Mouse (Mus musculus) right cerebral cortex, postnatal 10 days (tissue): ENCODE measurements at regions not wholly inside any gene's neighbourhood (a gene's known extent, or its start where the extent isn't known, plus 50 kb on each side); places are given as distances from the start of the nearest gene placed in this dataset.

Source experiments
- DNase-seq, 2 experiments: peaks; one replicate each; pipeline ENCODE4 v3.0.0; 2021; ENCODE audit warnings: low spot score in 2 of 2

DNA sequence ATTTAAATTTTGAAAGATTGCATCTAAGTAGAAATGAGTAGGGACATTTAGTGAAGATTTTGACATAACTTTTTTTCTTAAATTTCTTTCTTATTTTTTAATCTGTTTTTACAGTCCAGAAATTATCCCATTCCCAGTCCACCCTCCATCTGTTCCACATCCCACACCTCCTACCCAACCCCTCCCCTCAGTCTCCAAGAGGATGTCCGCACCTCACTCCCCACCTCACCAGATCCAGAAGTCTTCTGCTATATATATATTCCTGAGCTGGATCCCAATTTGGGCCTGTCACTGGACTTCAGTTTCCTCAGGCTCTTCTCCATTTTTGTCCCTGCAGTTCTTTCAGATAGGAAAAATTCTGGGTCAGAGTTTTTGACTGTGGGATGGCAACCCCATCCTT, 3879.6 kb upstream of the Gm7489 start:
- no peak for DNase-seq

DNA sequence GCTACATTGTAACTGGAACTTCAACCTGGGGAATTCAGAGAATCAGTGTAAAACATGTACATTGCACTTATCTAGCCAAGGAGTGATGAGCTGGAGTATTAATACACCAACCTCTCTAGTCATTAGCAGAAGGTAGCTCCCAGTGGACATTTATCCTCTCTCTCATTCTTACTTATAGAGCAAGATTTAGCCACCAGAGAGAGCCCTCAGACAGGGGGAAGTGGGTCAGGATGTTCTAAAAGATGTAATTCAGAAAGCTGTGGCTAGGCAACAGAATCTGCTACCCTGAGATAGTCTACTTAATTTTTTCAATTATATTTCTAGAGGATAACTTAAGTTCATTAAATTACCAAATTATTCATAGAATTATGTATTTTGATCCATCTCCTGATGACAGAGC, 3838.1 kb upstream of the Gm7489 start:
- DNase-seq: no peak

DNA sequence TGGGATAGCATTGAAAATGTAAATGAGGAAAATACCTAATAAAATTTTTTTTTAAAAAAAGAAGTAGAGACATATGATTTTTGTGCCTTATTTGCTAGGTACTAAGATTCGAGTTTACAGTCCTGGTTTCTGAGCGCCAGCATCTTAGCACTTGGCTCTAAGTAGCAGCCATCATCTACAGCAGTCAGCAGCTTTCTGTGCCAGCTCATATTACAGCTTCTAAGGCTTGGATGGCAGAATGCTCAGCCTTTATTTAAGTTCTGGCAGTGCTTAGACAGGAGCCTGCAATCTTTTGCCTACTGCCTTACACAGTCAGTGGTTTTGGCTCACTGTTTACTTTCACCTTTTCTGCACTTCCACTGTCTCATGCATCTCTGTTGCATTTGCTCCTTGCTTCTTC, 3831.2 kb upstream of the Gm7489 start:
- peak; percentile 21 to 49 for DNase-seq

DNA sequence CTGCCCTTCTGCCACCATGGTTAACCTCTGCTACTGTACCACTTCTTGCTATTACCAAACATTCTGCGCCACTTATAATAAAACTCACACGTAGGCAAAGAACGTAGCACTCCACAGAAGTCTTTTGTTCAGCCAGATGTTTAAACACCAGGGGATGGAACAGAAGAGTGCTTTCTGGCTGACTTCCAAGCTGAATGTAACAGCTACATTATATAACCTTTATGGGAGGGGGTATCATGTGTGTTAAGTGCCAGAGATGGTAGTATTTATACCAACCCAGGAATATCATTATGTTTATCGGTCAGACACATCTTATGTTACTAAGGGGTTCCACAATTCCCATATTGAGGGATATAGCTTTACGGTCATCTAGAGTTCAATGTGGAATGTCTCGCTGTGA, 3830.8 kb upstream of the Gm7489 start:
- DNase-seq: no peak

DNA sequence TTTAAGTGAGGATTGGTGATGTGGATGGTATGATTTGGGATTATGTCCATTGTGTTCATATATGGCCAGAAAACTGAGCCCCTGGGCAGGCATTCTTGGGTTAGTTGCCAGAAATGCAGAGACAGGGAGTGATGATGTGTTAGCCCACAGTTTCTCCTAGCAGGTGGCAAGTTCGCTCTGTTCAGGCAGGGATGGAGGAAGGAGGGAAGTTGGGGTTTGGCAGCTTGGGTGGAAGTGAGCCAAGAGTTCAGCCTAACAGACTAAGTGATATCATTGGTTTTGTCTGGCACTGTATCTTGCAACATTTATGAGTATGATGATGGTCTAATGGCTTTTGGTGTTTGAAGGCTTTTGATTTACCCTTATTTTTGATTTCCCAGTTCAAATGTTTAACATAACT, 3806.5 kb upstream of the Gm7489 start:
- no peak for DNase-seq

DNA sequence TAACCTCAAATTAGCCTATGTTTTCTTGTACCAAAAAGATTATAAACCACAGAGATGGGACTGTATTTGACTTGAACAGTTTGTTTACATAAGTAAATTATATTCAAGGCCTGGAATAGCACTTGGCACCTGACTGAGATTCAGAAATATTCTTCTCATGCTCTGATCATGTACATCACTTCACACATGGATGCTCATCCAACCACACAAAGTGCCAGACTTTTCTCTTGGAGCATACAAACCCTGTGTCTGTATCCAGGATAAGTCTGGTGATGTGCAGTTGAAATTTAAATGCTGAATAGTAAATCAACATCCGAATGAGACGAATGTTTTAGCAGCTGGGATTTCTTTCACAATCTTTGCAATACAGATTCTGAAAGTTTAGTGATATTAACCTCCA, 3802.3 kb upstream of the Gm7489 start:
- peak in 1 of 2 experiments; percentile 39 for DNase-seq

DNA sequence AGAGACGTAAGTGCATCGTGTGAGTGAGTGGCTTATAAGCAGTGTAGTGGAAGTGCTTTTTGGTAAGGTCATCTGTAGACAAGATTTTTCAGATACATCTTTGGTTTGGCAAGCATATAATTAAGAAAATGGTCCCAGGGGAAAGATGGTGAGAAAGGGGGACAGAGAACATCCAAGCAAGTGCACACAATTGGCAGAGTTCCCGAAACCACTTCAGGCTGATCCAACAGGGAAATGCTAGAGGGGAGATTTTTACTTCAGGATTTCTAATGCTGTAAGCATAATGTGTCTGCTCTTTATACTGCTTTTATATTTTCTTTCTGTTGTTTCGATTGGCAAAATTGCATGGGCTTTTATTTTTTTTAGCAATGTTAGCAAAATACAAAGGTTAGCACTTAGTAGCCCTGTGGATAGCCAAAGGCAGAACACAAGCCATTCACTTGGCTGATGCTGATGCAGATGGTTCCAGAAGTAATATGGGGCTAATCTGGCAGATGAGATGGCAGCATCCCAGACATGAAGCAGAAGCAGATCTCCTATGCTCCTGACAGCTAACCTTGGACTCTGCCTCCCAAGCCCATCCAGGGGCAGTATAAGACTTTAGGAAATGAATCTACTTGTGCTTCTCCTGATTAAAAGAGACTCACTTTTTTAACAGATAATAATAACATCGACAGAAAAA, 3782.0 kb upstream of the Gm7489 start:
- DNase-seq: peak in 1 of 2 experiments; percentile 26

DNA sequence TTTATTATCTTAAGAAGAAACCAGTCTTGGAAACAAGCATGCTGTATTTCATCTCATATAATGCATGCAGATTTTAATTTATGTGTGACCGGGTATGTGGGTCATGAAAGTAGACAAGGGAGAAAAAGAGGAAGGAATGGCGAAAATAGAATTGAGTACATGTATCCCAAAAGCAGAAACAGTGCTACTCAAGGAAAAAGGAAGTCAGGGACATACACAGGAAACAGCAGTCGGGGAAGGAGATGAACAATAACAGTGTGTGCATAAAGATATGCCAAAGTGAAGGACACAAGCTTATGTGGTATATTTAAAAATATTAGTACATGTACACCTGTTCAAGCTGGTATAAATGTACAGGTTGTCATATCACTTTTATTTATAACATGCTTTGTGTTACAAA, 3775.8 kb upstream of the Gm7489 start:
- DNase-seq: no peak

DNA sequence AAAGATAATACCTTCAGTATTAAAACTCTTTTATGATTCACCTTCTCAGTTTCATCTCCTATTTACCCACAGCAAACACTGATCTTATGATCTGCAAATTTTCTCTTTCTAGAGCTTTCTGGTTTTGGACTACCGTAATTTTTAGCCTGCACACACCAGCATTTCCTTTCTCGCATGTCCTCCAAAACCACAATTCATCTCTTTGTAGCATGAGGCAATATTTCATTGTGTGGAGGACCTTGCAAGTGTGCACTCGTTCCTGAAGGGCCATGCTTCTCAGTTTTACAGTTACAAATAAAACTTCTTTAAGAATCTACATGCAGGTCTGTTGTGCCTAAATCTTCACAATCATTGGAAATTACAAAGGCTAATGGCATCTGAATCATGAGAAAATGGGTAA, 3730.8 kb upstream of the Gm7489 start:
- no peak for DNase-seq

DNA sequence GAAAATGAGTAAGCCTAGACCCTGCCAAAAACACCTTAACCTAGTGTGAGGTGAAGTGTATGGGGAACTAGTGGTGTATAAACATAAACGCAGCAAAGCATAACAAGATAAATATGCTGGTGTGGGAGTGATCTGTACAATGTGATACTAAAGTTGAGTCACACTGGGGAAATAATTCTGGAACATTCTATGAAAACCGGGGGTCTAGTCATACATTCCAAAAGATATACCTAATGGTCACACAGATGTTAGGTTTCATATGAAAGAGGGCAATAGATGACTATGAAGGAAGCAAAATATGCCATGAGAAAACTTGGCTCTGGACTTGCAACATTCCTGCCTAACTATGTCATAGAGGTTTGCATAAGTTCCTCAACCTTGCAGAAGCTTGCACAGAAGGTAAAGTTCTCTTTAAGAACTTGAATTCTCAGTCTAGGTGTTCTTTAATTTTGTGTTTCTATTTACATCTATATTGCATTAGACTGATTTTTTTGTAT, 3712.4 kb upstream of the Gm7489 start:
- DNase-seq: no peak

DNA sequence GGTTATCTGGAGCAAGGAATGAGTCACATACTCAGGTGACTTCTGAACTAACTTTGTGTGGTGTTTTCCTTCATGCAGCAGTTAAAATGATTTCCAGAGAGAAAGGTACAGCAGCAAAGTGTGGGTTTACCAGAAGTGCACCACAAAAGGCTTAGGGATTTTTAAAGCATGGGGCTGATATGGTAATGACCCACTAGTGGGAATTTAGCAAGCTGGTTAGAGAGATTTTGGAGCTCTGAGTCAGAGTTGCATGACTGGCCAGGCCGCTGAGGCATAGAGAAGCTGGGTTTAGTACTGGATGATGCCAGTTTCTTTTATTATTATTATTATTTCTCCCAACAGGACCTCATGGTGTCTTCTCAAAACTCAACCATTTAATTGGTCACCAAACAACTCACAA, 3701.5 kb upstream of the Gm7489 start:
- no peak for DNase-seq
